Mouse (Mus musculus): ENCODE results near the gene Tnnc1.

Tnnc1 gene

GRCm38 (mm10) chr14:31208084-31208483 lies at the start of gene Tnnc1:
TSS of gene Tnnc1 (plus strand) at chr14:31208312.
- DNase-seq (ENCODE audit: inconsistent age in 2 of 2, low spot score in 1 of 2), result no peak

- no peak for DNase-seq (ENCODE audit: inconsistent age in 2 of 2, low spot score in 1 of 2)
Observed at GRCm38 (mm10) chr14:31160196-31161150, 47.6 kb upstream of the Tnnc1 start.

- no peak for DNase-seq (ENCODE audit: inconsistent age in 2 of 2, low spot score in 1 of 2)
Observed at GRCm38 (mm10) chr14:31161191-31161590, 46.9 kb upstream of the Tnnc1 start.

- no peak for DNase-seq (ENCODE audit: inconsistent age in 2 of 2, low spot score in 1 of 2)
Observed at GRCm38 (mm10) chr14:31161638-31162037, 46.5 kb upstream of the Tnnc1 start.

GRCm38 (mm10) chr14:31164067-31164466 lies 44.0 kb upstream of the Tnnc1 start:
- no peak for DNase-seq (ENCODE audit: inconsistent age in 2 of 2, low spot score in 1 of 2)

- no peak for DNase-seq (ENCODE audit: inconsistent age in 2 of 2, low spot score in 1 of 2)
Observed at GRCm38 (mm10) chr14:31165010-31165409, 43.1 kb upstream of the Tnnc1 start.

- DNase-seq (ENCODE audit: inconsistent age in 2 of 2, low spot score in 1 of 2), result no peak
Observed at GRCm38 (mm10) chr14:31165458-31165857, 42.7 kb upstream of the Tnnc1 start.

GRCm38 (mm10) chr14:31165991-31166630 lies 42.0 kb upstream of the Tnnc1 start:
- DNase-seq (ENCODE audit: inconsistent age in 2 of 2, low spot score in 1 of 2), result peak; percentile 50 to 73

GRCm38 (mm10) chr14:31166827-31167226 lies 41.3 kb upstream of the Tnnc1 start:
- no peak for DNase-seq (ENCODE audit: inconsistent age in 2 of 2, low spot score in 1 of 2)

- DNase-seq (ENCODE audit: inconsistent age in 2 of 2, low spot score in 1 of 2), result peak; percentile 66 to 77
Observed at GRCm38 (mm10) chr14:31168425-31168824, 39.7 kb upstream of the Tnnc1 start, which contains the start of gene Stab1. TSS of gene Stab1 (minus strand) at chr14:31168641.

- DNase-seq (ENCODE audit: inconsistent age in 2 of 2, low spot score in 1 of 2), result no peak
Observed at GRCm38 (mm10) chr14:31169508-31169907, 38.6 kb upstream of the Tnnc1 start.

- no peak for DNase-seq (ENCODE audit: inconsistent age in 2 of 2, low spot score in 1 of 2)
Observed at GRCm38 (mm10) chr14:31170963-31171362, 37.1 kb upstream of the Tnnc1 start.

- DNase-seq (ENCODE audit: inconsistent age in 2 of 2, low spot score in 1 of 2), result no peak
Observed at GRCm38 (mm10) chr14:31171386-31171785, 36.7 kb upstream of the Tnnc1 start.

- DNase-seq (ENCODE audit: inconsistent age in 2 of 2, low spot score in 1 of 2), result no peak
Observed at GRCm38 (mm10) chr14:31171821-31172220, 36.3 kb upstream of the Tnnc1 start.

- DNase-seq (ENCODE audit: inconsistent age in 2 of 2, low spot score in 1 of 2), result peak; percentile 46 to 78
Observed at GRCm38 (mm10) chr14:31172781-31173455, 35.2 kb upstream of the Tnnc1 start.

- DNase-seq (ENCODE audit: inconsistent age in 2 of 2, low spot score in 1 of 2), result peak in 1 of 2 experiments; percentile 44
Observed at GRCm38 (mm10) chr14:31173537-31173936, 34.6 kb upstream of the Tnnc1 start.

GRCm38 (mm10) chr14:31177287-31177686 lies 30.8 kb upstream of the Tnnc1 start:
- DNase-seq (ENCODE audit: inconsistent age in 2 of 2, low spot score in 1 of 2), result no peak

GRCm38 (mm10) chr14:31177715-31178114 lies 30.4 kb upstream of the Tnnc1 start:
- DNase-seq (ENCODE audit: inconsistent age in 2 of 2, low spot score in 1 of 2), result no peak

GRCm38 (mm10) chr14:31179677-31180365 lies 28.3 kb upstream of the Tnnc1 start:
- no peak for DNase-seq (ENCODE audit: inconsistent age in 2 of 2, low spot score in 1 of 2)

GRCm38 (mm10) chr14:31181512-31181911 lies 26.6 kb upstream of the Tnnc1 start:
- DNase-seq (ENCODE audit: inconsistent age in 2 of 2, low spot score in 1 of 2), result no peak

GRCm38 (mm10) chr14:31182786-31183290 lies 25.3 kb upstream of the Tnnc1 start:
- no peak for DNase-seq (ENCODE audit: inconsistent age in 2 of 2, low spot score in 1 of 2)
